Mouse (Mus musculus) kidney, postnatal 14 days (tissue): ENCODE results near the gene Gpc2.

Source experiments
- DNase-seq: peaks from one replicate; pipeline ENCODE4 v3.0.0; 2022; ENCODE audit warnings: mixed read lengths

The Gpc2 gene

DNA sequence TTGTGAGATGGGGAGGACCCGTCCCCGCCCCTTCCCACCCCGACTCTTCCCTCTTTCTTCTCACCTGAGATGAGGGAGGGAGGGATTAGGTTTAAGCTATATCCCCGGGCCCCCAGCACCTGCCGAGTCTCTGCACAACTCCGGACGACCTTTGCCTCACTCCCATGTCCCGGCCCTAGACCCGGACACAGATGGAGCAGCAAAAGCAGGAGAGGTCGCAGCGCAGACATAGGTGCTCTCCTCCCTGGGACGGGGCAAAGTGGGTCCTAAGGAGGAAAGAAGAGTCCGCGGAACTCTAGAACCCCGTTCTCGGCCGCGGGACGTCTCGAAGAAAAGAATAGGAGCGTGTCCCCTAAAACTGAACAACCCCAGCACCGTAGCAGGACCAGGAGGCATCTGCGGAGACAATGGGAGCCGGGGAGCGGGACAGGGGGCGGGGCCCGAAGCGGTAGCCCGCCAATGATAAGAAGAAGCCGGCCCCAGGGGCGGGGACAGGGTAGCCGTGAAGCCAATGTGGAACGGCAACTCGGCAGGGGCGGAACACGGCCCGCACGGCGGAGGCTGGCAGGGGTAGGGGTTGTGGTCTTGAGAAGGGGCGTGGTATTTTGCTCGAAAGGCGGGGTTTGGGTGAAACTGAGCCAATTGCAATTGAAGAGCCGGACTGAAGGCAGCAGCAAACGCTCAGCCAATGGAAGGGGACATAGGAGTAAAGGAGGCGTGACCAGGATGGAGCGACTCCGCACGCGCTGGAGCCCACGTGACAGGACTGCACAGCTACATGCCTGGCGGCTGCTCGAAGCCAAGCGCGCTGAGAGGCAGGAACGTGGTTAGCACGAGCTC, at the start of gene Gpc2, which contains the start of the genes Gm43720 and Stag3:
TSS of gene Gpc2 (minus strand) at position 421 of the 840 bp plus-strand sequence.
TSS of gene Gm43720 (minus strand) at position 374 of the 840 bp plus-strand sequence.
TSS of gene Stag3 (plus strand) at position 656 of the 840 bp plus-strand sequence.
- DNase-seq, result peak; percentile 91

DNA sequence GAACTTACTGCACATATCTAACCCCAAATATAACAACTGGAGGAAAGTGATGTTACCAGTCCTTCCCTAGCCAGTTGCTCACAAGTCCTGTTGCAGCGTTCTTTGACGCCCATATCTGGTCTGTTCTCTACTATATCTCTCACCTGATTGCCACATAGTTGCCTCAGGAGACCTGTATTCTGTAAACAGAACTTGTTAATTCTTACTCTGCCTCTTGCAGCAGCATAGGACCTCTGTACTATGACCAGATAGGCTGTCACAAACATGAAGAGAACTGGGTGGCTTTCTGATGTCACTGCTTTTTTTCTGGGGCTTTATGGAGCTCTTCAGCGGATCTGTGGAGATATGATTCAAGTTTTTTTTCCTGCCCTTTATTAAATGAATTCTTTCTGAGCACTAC, 33.0 kb upstream of the Gpc2 start:
- DNase-seq, result no peak

DNA sequence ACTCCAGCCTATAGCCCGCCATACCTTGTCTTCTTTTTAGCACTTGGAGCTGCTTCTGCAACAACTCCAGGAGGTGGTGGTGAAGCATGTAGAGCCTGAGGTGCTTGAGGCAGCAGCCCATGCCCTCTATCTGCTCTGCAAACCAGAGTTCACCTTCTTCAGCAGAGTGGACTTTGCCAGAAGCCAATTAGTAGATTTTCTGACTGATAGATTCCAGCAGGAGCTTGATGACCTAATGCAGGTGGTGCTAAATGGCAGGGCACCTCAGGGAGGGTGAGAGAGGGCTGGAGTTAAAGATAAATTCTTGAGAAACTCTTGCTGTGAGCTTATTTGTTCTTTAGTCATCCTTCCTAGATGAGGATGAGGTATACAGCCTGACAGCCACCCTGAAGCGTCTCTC, 19.8 kb upstream of the Gpc2 start:
- no peak for DNase-seq

DNA sequence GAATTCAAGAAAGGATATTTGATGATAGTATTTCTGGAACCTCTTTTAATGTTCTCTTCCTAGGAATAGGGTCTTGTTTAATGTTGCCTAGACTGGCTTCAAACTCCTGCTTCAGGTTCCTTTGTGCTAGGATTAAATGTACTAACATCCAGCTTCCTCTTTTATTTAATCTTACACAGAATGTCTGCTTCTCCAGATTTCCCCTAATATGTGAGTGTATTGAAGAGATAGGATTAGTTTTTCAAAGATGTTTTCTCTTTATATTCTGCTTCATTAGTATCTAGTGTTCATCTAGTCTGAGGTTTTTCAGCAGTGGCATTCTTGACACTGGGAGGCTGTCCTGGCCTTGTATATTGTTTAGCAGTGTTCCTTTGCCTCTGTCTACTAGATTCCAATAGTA, 14.4 kb upstream of the Gpc2 start:
- no peak for DNase-seq

DNA sequence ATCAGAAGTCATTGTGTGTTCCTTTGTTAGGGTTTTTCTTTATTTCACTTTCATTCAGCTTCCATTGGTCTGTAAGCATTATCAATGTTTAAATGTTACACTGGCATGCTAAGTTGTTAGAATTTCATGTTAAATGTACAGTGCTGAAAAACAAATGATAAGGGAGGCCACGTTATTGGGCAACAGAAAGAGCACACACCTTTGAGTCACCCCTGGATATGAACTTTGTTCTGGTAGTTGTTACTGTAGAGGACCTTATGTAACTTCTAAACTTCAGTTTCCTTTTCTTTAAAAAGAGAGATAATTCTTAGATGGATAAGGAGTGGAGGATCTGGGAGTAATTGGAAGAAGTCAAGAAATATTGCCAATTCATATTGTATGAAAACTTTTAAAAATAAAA, 11.8 kb upstream of the Gpc2 start:
- no peak for DNase-seq

DNA sequence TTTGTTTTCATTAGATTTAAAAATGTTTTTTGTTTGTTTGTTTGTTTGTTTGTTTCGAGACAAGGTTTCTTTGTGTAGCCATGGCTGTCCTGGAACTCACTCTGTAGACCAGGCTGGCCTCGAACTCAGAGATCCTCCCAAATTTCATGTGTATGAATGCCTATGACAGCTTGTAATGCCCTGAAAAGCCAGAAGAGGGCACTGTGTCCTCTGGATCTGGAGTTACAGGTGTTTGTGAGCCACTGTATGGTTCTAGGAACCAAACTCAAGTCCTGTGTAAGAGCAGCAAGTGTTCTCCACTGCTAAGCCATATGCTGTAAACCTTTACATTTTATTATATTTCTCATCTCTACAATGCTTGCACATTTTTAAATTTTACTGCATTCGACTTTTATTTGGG, 8.1 kb upstream of the Gpc2 start:
- DNase-seq, result no peak

DNA sequence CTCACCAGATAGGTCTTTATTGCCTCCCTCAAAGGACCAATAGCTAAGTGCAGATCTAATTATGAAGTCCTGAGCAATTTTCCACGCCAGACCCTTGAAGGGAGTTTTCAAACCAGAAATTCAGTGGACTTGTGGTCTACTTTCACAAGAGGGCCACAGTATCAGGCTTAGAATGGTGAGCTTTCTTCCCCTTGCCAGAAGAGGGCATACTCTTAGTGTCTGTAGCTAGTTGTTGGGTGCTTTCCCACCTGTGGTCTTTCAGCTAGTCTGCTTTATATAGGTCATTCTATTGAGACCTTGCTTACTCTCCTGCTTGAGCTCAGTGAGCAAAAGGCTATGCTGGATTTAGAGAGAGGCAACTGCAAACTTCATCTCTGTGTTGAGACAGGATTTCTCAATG, 3.7 kb upstream of the Gpc2 start:
- DNase-seq, result no peak

DNA sequence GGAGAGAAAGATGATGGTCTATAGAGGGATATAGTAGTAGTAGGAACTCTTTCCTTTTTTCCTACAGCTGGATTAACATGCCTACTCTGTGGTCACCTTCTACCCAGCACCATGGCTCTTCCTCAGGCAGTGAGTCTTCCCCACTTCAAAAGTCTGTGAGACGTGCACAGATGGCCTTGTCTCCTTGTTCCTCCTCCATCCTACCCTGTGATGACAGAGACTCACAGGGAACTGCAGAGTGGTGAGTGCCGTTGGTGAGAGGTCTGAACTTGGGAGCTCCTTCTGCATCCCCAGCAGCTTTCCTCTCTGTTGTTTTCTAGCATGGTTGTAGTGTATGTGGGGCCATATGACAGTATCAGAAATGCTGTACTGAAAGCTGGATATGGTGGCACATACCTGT, 2.0 kb upstream of the Gpc2 start:
- DNase-seq, result no peak

DNA sequence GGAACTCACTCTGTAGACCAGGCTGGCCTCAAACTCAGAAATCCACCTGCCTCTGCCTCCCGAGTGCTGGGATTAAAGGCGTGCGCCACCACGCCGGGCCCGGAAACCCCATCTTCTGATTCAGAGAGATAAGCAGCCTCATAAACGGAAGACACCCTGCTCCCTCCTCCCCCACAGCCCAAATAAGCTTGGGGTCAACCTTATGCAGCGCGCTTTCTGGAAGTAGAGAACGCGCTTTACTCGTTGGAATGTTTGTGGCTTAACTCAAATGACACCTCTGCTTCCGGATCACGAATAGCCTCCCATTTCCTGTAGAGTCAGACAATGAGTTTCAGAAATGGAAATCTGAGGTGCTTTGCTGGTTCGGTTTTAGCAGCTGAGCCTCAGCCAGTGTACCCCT, 1.0 kb upstream of the Gpc2 start:
- no peak for DNase-seq

DNA sequence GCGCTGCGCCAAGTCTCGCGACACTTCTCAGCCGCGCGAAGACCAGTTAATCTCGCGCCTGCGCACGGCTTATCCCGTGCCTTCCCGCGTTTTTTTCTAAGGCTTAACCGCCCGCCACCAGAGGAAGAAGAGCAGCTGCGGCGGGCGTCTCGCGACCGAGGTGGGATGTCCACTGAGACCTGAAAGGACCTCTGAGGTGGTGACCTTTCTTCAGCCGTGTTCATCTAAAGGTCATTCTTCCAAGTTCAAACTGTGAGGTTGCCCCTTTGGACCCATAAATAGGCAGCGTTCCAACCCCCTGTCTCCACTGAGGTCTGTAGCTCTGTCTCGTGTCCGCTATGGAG, 592 bp upstream of the Gpc2 start:
- DNase-seq, result no peak

DNA sequence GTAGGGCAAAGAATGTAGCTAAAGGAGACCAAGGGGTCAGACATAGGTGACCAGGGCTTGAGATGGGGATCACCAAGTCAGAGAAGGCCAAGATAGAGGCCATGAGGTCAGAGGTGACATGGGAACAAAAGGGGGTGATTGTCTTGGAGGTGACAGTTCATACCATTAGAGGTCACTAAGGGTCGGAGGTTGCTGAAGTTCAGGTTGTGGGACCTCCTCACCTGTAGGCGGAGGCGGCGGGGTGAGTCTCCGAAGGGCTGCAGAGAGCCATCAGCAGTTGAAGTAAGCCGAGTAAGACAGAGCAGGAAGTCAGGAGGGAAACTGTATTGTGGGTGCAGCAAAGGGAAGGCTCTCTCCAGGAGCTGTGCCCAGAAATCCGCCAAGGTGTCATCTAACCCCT, 1.8 kb downstream of the Gpc2 start:
- no peak for DNase-seq

DNA sequence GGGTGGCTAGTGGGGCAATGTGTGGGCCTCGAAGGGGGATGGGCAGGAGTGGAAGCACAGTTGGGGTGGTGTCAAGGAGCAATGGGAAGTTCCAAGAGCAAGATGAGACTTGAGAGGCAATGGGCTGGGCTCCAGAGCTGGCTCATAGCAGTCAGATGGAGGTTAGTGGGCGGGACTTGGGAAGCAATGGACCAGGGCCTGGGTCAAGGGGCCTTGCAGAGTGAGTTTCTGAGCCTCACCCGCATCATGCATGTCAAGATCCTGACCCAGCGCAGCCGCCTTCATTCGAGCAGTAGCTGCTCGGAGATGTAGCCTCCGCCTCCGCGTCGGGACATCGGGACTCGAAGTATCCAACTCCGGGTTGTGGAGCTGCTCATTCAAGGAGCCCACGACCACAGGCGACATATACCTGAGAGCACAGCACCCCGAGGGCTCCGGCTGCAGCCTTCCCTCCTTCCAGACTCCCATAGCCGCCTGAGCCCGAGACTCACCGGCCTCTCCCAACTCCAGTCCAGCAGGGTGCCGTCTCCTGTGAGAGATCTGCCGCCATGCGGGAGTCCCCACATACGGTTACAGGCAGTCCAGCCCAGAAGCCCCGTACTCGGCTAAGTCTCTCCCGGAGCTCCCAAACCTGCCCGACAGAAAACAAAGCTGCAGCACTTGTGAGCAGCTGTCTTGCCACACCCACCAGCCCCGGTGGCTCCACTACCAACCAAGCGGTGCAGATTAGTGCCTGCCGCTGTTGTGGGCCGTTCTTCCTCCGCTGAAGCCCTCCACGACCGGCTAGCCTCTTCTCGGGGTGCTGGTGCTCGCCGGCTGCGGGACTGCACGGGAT, 4.4 kb downstream of the Gpc2 start:
- peak; percentile 53 for DNase-seq

DNA sequence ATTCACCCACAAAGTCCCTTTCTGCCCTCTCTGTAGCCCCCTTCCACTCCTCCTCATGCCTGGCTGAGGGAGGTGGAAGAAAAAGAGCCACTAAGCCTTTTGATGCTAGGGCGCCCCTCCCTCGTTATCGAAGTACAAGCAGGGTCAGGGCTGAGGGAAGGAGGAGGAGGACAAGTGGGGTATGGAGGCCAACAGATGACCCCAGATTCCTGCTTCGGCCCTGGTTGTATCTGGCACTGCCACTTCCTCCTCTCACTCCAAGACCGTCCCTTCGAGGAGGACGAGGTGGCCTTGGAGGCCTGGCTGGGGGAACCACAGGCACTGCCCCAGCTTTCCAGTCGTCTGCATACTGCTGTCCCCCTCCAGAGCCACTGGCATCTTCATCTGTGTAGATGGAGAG, 5.6 kb downstream of the Gpc2 start:
- DNase-seq, result no peak

DNA sequence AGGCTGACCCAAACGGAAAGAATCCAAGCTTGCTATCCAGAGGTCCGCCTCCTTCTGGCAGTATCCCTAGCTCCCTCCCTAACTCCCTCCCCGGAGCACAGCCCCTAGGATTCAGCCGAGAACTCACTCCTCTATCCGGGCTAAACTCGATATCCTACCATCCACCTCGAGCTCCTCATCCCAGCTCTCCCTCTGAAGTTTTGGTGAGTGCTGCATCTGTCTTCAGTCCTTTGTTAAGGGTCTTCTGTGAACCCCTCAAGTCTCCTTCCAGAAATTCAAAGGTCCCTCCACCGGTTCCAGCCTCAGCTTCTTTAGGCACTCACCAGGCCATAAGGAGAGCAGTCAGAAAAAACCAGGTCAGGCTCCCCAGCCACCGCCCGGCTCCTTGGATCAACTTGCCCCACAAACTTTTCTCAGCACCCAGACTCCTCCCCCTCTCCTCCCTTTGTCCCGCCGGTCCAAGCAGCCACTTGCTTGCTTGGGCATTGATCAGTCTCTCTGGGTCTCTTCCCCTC, 7.3 kb downstream of the Gpc2 start, which contains the start of gene Gal3st4:
TSS of gene Gal3st4 (minus strand) at position 432 of the 515 bp plus-strand sequence.
- DNase-seq, result no peak

DNA sequence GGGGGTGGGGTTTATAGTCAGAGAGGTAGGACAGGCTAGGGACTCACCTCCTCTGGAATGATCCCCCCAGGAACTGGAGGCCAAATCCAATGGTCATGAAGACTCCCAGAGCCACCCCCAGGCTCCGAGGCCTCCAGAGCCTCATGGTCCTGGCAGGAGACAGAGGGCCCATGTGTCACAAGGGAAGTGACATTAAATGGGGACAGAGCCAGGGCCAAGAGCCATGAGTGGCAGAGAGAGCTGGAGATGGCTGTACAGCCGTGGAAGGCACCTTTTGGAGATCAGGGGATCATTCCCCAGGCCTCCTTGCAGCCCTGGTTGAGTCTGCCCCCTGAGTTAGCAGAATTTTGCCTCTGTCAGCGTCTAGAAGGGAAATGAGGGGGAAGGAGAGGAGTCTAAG, 8.6 kb downstream of the Gpc2 start:
- DNase-seq, result no peak

DNA sequence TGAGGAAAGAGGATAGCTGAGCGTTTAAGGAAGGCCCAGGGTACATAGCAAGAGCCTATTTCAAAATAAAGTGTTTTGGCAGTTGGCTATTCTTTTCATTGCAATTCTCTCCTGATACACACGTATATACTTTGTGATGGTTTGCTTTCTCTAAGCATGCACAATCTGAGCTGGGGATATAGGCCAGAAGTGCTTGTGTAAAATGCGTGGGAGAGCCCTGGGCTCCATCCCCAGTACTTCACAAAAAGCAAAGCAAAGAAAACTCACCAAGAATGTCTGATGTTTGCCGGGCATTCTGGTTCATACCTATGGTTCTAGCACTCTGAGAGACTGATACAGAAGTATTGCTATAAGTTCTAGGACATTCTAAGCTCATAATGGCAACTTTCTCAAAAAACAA, 10.8 kb downstream of the Gpc2 start:
- no peak for DNase-seq

DNA sequence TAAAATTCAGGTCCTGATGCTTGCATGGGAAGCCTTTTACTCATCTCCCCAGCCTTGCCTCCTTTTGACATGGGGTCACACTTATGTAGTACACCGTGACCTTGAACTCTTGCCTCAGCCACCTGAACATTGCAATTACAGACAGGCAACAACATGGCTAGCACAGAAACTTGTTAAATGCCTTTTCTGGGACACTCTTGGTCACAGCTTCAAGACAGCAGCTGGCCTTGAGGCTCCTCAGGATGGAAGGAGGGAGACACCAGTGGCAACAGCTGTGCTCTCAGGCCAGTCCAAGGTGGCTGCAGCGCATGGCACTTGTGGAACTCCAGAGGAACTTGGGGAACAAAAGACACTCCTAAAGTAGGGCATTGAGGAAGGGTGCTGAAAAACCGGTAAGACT, 12.7 kb downstream of the Gpc2 start:
- DNase-seq, result no peak

DNA sequence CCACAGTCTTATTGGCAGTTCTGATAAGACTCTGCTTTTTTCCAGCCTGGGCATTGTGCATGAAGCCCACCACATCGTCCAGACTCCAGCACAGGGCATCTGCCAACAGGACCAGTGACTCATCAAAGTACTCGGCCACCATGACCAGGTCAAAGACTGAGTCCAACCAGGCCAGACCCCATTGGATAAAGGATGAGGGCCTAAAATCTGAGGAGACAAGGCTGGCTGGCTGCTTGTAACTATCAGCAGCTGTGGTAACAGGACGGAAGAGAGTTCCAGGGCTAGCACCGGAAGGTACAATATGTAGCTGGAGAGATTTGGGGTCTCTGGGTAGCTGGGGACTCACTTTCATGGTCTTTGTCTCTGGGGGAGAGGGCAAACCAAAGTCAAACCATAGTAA, 14.1 kb downstream of the Gpc2 start:
- DNase-seq, result no peak

DNA sequence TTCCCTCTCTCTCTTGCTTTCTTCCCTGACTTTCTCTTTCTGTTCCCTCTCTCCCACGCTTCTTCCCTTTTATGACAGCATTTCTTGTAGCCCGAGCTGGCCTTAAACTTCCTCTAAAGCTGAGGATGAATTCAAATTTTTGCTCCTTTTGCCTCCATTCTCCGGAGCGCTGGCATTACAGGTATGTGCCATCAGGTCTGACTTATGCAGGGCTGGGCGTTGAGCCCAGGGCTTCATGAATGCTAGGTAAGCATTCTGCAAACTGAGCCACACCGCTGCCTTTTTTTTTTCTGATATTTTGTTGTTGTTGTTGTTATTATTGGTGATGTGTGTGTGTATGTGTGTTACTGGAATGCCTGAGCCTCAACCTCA, 15.6 kb downstream of the Gpc2 start:
- no peak for DNase-seq

DNA sequence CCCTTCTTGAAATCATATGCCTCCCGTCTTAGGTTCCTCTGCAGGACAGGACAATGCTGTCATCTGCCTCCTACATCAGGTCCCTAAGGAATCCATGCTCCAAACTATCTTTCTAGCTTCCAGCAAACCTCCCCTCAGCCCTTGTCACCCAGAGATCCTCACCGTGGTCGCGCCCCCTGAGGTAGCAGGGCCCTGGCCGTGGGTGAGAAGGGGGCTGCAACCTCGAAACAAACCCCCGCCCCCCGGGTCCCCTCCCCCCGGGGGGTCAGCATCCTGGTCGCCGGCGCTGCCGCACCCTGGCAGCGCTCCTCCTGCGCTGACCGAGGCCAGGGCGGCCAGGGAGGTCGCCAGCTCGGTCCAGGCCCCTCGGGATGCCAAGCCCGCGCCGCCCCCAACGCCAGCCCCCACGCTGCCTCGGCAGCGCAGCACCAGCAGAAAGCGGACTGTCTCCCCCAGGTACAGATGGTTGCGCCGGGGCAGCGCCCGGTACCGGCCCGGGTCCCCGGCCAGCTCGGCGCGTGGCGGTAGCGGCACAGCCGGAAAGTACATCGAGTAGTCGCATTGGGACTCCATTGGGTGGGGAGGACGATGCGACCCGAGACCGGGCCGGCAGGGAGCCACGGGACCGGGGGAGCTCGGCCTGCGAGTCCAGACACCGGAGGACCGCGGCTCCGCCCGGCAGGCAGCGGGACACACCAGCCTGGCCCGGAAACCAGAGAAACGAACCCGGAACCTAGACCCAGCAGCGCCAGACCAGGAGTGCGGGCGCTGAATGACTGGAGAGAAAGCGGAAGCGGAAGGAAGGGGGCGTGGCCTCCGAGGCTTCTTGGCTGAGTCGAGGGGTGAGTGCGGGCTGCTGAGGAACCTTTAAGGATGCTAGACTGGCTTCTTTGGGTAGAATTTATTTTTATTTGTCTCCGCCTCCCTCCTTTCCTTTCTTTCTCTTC, 16.3 kb downstream of the Gpc2 start, which contains the start of gene BC037034:
TSS of gene BC037034 (minus strand) at position 774 of the 947 bp plus-strand sequence.
- peak; percentile 94 for DNase-seq

DNA sequence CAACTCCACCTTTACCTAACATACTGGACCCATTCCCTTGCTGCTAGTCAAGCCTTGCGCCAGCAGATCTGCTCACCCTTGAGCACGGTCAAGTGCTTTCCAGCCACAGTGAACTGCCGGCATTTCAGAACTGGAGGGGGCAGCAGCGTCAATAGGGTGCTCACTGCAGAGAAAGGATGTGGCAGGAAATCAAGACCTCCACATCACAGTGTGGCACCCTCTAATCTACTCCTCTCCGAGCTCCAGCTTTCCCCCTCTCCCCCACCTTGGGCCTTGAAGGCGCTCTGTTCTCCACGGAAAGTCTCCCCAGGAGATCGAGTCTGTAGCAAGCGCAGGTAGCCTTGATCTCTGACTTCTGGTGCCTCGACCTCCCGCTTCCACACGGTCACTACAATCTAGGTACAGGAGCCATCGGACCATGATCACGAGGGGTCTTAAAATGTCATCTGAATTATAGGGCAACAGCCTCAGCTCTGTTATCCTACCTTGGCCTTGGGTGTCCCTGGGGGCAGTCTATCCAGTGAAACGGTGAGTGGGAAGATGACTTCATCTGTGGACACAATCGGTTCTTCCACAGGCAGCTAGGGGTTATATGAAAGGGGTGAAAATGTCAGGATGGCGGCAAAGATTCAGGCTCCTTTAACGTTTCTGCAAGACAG, 17.1 kb downstream of the Gpc2 start:
- no peak for DNase-seq

DNA sequence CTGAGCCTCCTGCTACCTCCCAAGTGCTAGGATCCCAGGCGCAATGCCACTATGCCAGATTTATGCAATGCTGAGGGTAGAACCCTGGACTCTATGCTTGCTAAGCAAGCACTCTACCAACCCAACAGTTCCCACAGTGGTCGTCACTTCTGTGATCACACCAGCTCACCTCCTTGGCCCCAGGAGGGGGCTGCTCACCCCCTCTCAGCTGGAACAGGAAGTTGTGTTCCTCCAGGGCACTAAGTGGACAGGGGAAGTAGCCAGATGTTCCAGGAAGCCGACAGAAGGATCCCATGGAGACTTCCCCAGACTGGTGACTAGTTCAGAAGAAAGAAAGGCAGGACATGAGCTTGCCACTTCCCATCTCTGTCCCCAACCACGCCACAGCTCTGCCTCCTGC, 17.8 kb downstream of the Gpc2 start:
- DNase-seq, result no peak
